Mouse (Mus musculus) embryonic facial prominence, embryonic 14.5 days (tissue): ENCODE data around the gene Ttc25. TPM values are rescaled to one million over a fixed set of nuclear protein-coding genes. Genes with fewer than 3 reads are reported as not detected.
A peak's percentile ranks its signal among the peaks of the same experiment; 100 is the strongest.

Experiments
- ATAC-seq: fragments of 200-750 bp; cut with Nextera tagmentation; 2 replicates; pipeline ENCODE4 v1.8.0; 2017; ENCODE audit warnings: low read depth, moderate number of reproducible peaks, moderate TSS enrichment
- DNase-seq: peaks from one replicate; pipeline ENCODE4 v3.0.0-alpha.2; 2015; ENCODE audit warnings: low spot score
- H3K27ac ChIP-seq: fragments of 300-500 bp; sonication (generic); replicated peaks from 2 replicates; pipeline ENCODE4 v1.5.1; 2014; ENCODE audit warnings: low read depth, mild to moderate bottlenecking, low read length, moderate library complexity
- H3K27me3 ChIP-seq: fragments of 300-500 bp; sonication (generic); replicated peaks from 2 replicates; pipeline ENCODE4 v1.6.1; 2014; ENCODE audit warnings: low read length; ENCODE audit not compliant: control insufficient read depth, insufficient read depth
- H3K36me3 ChIP-seq: fragments of 300-500 bp; sonication (generic); 2 replicates; pipeline ENCODE4 v1.6.1; 2014; ENCODE audit warnings: low read length, mixed read lengths; ENCODE audit not compliant: control insufficient read depth, insufficient read depth
- H3K4me1 ChIP-seq: fragments of 300-500 bp; sonication (generic); 2 replicates; pipeline ENCODE4 v1.6.1; 2014; ENCODE audit warnings: antibody characterized with exemption, low read length; ENCODE audit not compliant: control insufficient read depth, insufficient read depth
- H3K4me2 ChIP-seq: fragments of 300-500 bp; sonication (generic); 2 replicates; pipeline ENCODE4 v1.6.1; 2014; ENCODE audit warnings: low read depth, mild to moderate bottlenecking, low read length, moderate library complexity, mixed read lengths
- H3K4me3 ChIP-seq: fragments of 300-500 bp; sonication (generic); 2 replicates; pipeline ENCODE4 v1.5.1; 2014; ENCODE audit warnings: low read depth, mild to moderate bottlenecking, low read length
- H3K9ac ChIP-seq: fragments of 300-500 bp; sonication (generic); 2 replicates; pipeline ENCODE4 v1.6.1; 2014; ENCODE audit warnings: low read depth, mild to moderate bottlenecking, low read length, moderate library complexity, mixed read lengths
- H3K9me3 ChIP-seq: fragments of 300-500 bp; sonication (generic); 2 replicates; pipeline ENCODE4 v1.6.1; 2016; ENCODE audit warnings: low read length; ENCODE audit not compliant: control insufficient read depth
- WGBS: fragments of 180-500 bp; shearing (Covaris S2); extraction: QIAGEN DNeasy Blood & Tissue Kit; methylation state at CpG from one replicate; pipeline ENCODE4 v1.1.7; 2014; 5-methylcytosine and 5-hydroxymethylcytosine counted together
- polyA plus RNA-seq: library from polyadenylated mRNA; unstranded; fragments of >200 nt; fragmentation: Nextera tagmentation; extraction: Ambion mirVana; gene quantifications from 2 replicates; pipeline ENCODE4 v1.2.1, GENCODE M21; 2014

Gene Ttc25
- polyA plus RNA-seq, 1 experiment from 2014 or later: 2.4 TPM

GRCm38 (mm10) chr11:100536466-100536865 is 8.9 kb upstream of the Ttc25 start:
- H3K4me2 ChIP-seq: no peak overlapping the region
- H3K9me3 ChIP-seq: no peaks in the 10 kb centered on the region
- no peak overlapping the region for H3K27ac ChIP-seq
- no peaks in the 10 kb centered on the region for H3K36me3 ChIP-seq
- no peak for DNase-seq
- no peak overlapping the region for H3K9ac ChIP-seq
- H3K4me1 ChIP-seq: no peaks in the 10 kb centered on the region
- no peaks in the 10 kb centered on the region for H3K27me3 ChIP-seq
- ATAC-seq: no peak
- H3K4me3 ChIP-seq: no peak overlapping the region

DNA sequence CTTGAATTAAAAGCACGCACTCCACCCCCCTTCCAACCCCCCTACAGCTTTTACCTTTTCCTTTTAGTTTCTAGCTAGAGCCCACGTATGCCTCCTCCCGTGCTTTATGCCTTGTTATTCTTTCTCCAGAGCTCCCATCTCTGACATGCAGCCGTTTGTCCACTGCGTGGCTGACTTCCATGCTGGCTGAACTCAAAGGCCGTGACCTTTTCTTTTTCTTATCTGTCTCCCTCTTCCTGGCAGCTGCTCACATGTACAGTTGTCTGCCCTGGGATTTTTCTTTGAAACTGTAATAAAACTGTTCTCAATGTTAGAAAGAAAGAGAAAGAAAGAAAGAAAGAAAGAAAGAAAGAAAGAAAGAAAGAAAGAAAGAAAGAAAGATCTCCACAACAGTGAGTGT is 4.4 kb upstream of the Ttc25 start:
- Histone ChIP-seq H3K9me3 (no peaks in the 10 kb centered on the region), H3K4me2 (no peak overlapping the region)
- ATAC-seq: no peak

DNA sequence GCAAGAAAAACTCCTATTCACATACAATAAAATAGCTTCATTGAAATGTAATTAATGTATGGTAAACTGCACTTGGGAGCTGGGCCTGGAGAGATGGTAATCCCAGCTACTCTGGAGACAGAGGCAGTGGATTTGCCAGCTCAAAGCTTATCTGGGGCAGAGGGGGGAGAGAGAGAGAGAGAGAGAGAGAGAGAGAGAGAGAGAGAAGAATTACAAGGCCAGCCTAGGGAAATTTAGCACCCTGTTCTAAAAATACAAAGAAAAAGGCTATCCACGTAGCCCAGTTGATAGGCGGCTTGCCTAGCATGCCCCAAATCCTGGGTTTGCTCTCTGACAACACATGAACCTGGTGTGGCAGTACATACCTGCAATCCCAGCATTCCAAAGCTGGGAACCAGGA is 3.8 kb upstream of the Ttc25 start:
- WGBS: 90% methylated on average over 2 of the region's 2 CpGs
- Histone ChIP-seq H3K27ac (no peak overlapping the region), H3K4me3 (no peak overlapping the region), H3K9me3 (no peaks in the 10 kb centered on the region), H3K9ac (no peak overlapping the region), H3K4me1 (peaks cover 4% of the 10 kb centered on the region; the same call in 1 of the 2 replicates), H3K4me2 (no peak overlapping the region), H3K36me3 (no peaks in the 10 kb centered on the region), H3K27me3 (no peaks in the 10 kb centered on the region)
- DNase-seq (no peak), ATAC-seq (no peak)

More for the DNA sequence above, 4.4 kb upstream of the Ttc25 start:
- 39% methylated on average over 6 of the region's 6 CpGs for WGBS
- Histone ChIP-seq H3K27ac (no peak overlapping the region), H3K4me1 (peaks cover 4% of the 10 kb centered on the region; the same call in 1 of the 2 replicates), H3K36me3 (no peaks in the 10 kb centered on the region), H3K9ac (no peak overlapping the region), H3K4me3 (no peak overlapping the region), H3K27me3 (no peaks in the 10 kb centered on the region)
- DNase-seq: no peak

GRCm38 (mm10) chr11:100545746-100546085 is 309 bp downstream of the Ttc25 start:
- Histone ChIP-seq H3K4me3 (peak overlapping the region; percentile 42), H3K4me2 (peak overlapping the region; percentile 71), H3K4me1 (peaks cover 4% of the 10 kb centered on the region; the same call in 1 of the 2 replicates), H3K9me3 (no peaks in the 10 kb centered on the region), H3K27ac (peak overlapping the region; percentile 67), H3K27me3 (no peaks in the 10 kb centered on the region; the same call in 1 of the 2 replicates), H3K36me3 (no peaks in the 10 kb centered on the region), H3K9ac (peak overlapping the region; percentile 63)
- ATAC-seq (0 out of 2 replicates have a peak, but pooled peaks have one; percentile 12), DNase-seq (no peak)
- 30% methylated on average over 7 of the region's 7 CpGs for WGBS

GRCm38 (mm10) chr11:100546955-100547354 is 1.5 kb downstream of the Ttc25 start:
- Histone ChIP-seq H3K27ac (no peak overlapping the region), H3K36me3 (no peaks in the 10 kb centered on the region), H3K9ac (no peak overlapping the region), H3K4me3 (no peak overlapping the region), H3K9me3 (no peaks in the 10 kb centered on the region), H3K27me3 (no peaks in the 10 kb centered on the region; the same call in 1 of the 2 replicates), H3K4me1 (peaks cover 4% of the 10 kb centered on the region; the same call in 1 of the 2 replicates), H3K4me2 (no peak overlapping the region)
- DNase-seq (no peak), ATAC-seq (no peak)
- 83% methylated on average over 6 of the region's 6 CpGs for WGBS

DNA sequence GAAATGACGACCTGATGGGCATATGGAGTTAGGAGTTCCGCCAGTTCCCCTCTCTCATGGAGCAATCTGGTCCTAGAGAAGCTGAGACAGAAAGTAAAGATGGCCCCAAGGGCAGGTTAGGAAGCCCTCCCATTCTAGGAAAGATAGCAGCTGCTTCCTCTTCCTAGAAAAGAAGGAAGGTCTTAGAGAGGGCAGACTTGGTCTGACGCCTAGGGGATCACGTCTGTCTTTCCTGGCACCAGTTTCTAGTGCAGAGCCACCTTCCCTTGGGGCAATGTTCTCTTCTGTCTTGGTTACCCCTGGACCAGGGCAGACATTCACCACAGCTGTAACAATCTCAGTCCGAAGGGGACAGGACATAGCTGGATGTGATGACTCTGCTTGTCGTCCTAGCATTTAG is 2.7 kb downstream of the Ttc25 start:
- Histone ChIP-seq H3K4me2 (no peak overlapping the region), H3K9me3 (no peaks in the 10 kb centered on the region), H3K9ac (no peak overlapping the region), H3K4me3 (no peak overlapping the region), H3K36me3 (no peaks in the 10 kb centered on the region), H3K27ac (no peak overlapping the region), H3K4me1 (peaks cover 4% of the 10 kb centered on the region; the same call in 1 of the 2 replicates), H3K27me3 (no peaks in the 10 kb centered on the region; the same call in 1 of the 2 replicates)
- DNase-seq (no peak), ATAC-seq (no peak)
- 73% methylated on average over 6 of the region's 6 CpGs for WGBS

DNA sequence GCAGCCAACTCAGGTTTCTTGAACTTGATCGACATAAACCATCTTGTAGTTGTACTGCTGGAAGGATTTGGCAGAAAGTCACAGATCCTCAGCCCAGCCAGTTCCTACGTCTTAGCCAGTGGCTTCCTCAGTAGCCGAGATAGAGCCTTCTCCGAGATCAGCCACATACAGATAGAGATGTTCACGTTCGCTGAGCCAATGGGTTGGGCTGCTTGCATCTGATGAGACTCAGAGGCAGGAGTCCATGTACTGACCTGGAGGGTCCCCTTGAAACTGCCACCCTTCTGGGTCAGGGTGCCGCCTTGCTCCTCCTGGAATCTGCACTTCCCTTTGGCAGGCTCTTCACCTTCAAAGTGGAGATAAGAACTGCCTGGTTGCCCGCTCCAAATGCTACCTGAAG is 4.1 kb downstream of the Ttc25 start:
- DNase-seq: no peak

DNA sequence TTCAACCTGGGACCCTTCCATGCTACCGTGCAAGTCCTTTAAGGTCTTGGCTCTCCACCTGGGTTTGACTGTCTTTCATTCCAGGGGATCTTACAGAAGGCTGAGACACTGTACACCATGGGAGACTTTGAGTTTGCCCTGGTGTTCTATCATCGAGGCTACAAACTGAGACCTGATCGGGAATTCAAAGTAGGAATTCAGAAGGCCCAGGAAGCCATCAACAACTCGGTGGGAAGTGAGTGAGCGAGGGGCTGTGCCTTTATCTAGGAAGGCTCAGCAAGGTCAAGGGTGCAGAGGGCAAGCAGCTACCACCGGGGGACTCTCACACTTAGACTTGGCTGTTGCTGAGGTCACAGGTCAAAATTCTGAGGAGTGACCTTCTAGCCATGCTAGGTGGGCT is 4.7 kb downstream of the Ttc25 start:
- no peaks in the 10 kb centered on the region for H3K36me3 ChIP-seq
- DNase-seq: no peak
- WGBS: 65% methylated on average over 6 of the region's 6 CpGs
- no peak overlapping the region for H3K4me3 ChIP-seq
- no peak overlapping the region for H3K4me2 ChIP-seq
- H3K9ac ChIP-seq: no peak overlapping the region
- ATAC-seq: no peak
- H3K9me3 ChIP-seq: no peaks in the 10 kb centered on the region
- no peak overlapping the region for H3K27ac ChIP-seq
- H3K4me1 ChIP-seq: peaks cover 2% of the 10 kb centered on the region; the same call in 1 of the 2 replicates
- no peaks in the 10 kb centered on the region; the same call in 1 of the 2 replicates for H3K27me3 ChIP-seq

More for the DNA sequence above, 4.1 kb downstream of the Ttc25 start:
- peaks cover 4% of the 10 kb centered on the region; the same call in 1 of the 2 replicates for H3K4me1 ChIP-seq
- H3K4me2 ChIP-seq: no peak overlapping the region
- WGBS: 89% methylated on average over 8 of the region's 8 CpGs
- ATAC-seq: no peak
- no peaks in the 10 kb centered on the region for H3K36me3 ChIP-seq
- H3K4me3 ChIP-seq: no peak overlapping the region
- no peak overlapping the region for H3K9ac ChIP-seq
- no peaks in the 10 kb centered on the region; the same call in 1 of the 2 replicates for H3K27me3 ChIP-seq
- no peaks in the 10 kb centered on the region for H3K9me3 ChIP-seq
- no peak overlapping the region for H3K27ac ChIP-seq

DNA sequence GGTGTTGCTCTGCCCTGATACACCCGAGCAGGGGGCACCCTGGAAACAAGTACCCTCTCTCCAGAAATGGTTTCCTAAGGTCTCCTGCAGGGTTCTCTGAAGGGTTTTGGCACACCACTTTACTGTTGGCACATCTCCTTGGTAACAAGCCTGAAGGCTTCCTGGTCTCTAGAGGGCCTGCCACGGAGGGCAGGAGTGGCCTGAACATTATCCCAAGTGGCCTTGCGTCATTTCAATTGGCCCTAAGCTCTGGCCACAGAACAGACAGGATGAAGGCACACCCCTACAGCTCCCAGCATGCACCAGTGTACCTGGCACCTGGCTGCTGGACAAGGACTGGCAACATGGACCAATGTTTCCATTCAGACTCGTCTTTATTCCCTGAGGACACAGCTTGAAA is 7.4 kb downstream of the Ttc25 start:
- no peaks in the 10 kb centered on the region for H3K4me1 ChIP-seq
- 82% methylated on average over 4 of the region's 4 CpGs for WGBS
- no peak for ATAC-seq

More for the DNA sequence above, 7.4 kb downstream of the Ttc25 start:
- Histone ChIP-seq H3K4me2 (no peak overlapping the region), H3K9me3 (no peaks in the 10 kb centered on the region), H3K27me3 (no peaks in the 10 kb centered on the region), H3K9ac (no peak overlapping the region), H3K27ac (no peak overlapping the region), H3K36me3 (no peaks in the 10 kb centered on the region), H3K4me3 (no peak overlapping the region)
- no peak for DNase-seq
